Mouse (Mus musculus) liver, embryonic 14.5 days (tissue): ENCODE data around the gene Nucb1.

Source experiments
- CTCF ChIP-seq: IDR thresholded peaks from 2 replicates; pipeline ENCODE4 v1.5.1; 2016; ENCODE audit warnings: antibody characterized with exemption, low read depth, control low read depth
- EP300 ChIP-seq: IDR thresholded peaks from 2 replicates; pipeline ENCODE4 v1.6.1; 2016; ENCODE audit warnings: antibody characterized with exemption, low read depth

DNA sequence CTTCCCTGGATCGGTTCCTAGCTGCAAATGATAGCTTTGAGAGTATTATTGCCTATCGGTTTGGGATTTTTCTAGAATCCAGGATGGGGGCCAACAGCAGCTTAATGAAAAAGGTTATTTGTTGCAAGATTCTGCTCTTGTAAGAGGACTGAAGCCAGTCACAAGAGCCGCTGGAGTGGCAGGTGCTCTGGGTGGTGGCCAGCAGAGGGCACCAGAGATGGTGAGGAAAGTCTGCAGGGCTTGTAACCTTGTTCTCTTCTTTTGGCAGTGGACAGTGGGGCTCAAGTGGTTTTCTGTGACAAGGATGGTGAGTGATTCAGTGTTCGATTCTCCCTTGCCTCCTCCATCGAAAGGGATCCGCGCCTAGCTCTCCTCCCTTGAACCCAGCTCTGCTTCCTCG is 45.6 kb upstream of the Nucb1 start:
- TF ChIP-seq CTCF (peak; percentile 95), EP300 (no peak)
